Mouse (Mus musculus) stomach, embryonic 14.5 days (tissue): Measurements from ENCODE around the gene Phgr1. TPM values are rescaled to one million over a fixed set of nuclear protein-coding genes. Genes with fewer than 3 reads are reported as not detected.

ENCODE experiments used
- ATAC-seq: fragments of 200-750 bp; cut with Nextera tagmentation; 2 replicates; pipeline ENCODE4 v1.8.0; 2017; ENCODE audit warnings: low read depth, moderate TSS enrichment; ENCODE audit not compliant: insufficient number of reproducible peaks, insufficient read depth, low FRiP score
- H3K27ac ChIP-seq: fragments of 300-500 bp; sonication (generic); 2 replicates; pipeline ENCODE4 v1.5.1; 2014; ENCODE audit warnings: mild to moderate bottlenecking, low read length, moderate library complexity, mixed read lengths
- H3K27me3 ChIP-seq: fragments of 300-500 bp; sonication (generic); 2 replicates; pipeline ENCODE4 v1.6.1; 2014; ENCODE audit warnings: low read length, control low read depth, mixed read lengths; ENCODE audit not compliant: control insufficient read depth, insufficient read depth
- H3K36me3 ChIP-seq: fragments of 300-500 bp; sonication (generic); 2 replicates; pipeline ENCODE4 v1.6.1; 2014; ENCODE audit warnings: mild to moderate bottlenecking, control low read depth, low read length, moderate library complexity, mixed read lengths; ENCODE audit not compliant: control insufficient read depth, insufficient read depth
- H3K4me1 ChIP-seq: fragments of 300-500 bp; sonication (generic); 2 replicates; pipeline ENCODE4 v1.6.1; 2014; ENCODE audit warnings: low read length, control low read depth, mixed read lengths; ENCODE audit not compliant: control insufficient read depth, insufficient read depth
- H3K4me2 ChIP-seq: fragments of 300-500 bp; sonication (generic); replicated peaks from 2 replicates; pipeline ENCODE4 v1.6.1; 2014; ENCODE audit warnings: low read depth, low read length, control low read depth
- H3K4me3 ChIP-seq: fragments of 300-500 bp; sonication (generic); 2 replicates; pipeline ENCODE4 v1.5.1; 2014; ENCODE audit warnings: low read depth, low read length, control low read depth
- H3K9ac ChIP-seq: fragments of 300-500 bp; sonication (generic); replicated peaks from 2 replicates; pipeline ENCODE4 v1.6.1; 2014; ENCODE audit warnings: low read depth, mild to moderate bottlenecking, control low read depth, low read length, moderate library complexity, mixed read lengths
- H3K9me3 ChIP-seq: fragments of 300-500 bp; sonication (generic); 2 replicates; pipeline ENCODE4 v1.6.1; 2016; ENCODE audit warnings: low read depth, low read length, control low read depth; ENCODE audit not compliant: control insufficient read depth
- WGBS: fragments of 180-500 bp; shearing (Covaris S2); extraction: QIAGEN DNeasy Blood & Tissue Kit; methylation state at CpG from one replicate; pipeline ENCODE4 v1.1.7; 2014; 5-methylcytosine and 5-hydroxymethylcytosine counted together
- polyA plus RNA-seq: library from polyadenylated mRNA; unstranded; fragments of >200 nt; fragmentation: Nextera tagmentation; extraction: Ambion mirVana; gene quantifications from 2 replicates; pipeline ENCODE4 v1.2.1, GENCODE M21; 2014

The Phgr1 gene
- polyA plus RNA-seq, 1 experiment from 2014 or later = 24.8 TPM

DNA sequence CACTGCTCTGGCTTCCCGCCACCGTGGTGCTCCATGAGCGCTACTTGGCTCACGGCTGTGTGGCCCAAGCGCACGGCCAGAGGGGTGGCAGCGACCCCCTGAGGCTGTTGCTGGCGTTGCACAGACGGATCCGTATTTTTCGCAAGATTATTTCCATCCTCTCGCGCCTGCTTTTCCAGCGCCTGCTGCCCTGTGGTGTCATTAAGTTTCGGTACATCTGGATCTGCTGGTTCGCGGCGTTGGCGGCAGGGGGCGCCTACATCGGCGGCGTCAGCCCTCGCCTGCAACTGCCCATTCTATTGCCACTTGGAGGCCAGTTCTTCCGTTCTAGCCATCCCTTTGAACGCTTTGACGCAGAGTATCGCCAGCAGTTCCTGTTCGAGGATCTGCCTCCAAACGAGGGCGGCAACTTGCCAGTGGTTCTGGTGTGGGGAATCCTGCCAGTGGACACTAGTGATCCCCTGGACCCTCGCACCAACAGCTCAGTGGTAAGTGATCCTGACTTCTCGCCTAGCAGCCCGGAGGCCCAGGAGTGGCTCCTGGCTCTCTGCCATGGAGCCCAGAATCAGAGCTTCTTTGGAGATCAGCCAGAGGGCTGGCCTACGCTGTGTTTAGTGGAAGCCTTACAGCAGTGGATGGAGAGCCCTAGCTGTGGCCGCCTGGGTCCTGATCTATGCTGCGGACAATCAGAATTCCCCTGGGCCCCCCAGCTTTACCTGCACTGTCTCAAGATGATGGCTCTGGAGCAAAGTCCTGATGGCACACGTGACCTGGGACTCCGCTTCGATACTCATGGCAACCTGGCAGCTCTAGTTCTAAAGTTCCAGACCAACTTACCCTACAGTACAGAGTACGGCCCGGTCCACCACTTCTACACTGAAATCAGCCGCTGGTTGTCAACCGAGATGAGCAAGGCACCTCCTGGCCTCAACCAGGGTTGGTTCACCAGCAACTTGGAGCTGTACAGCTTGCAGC is 18.3 kb downstream of the Phgr1 start:
- Histone ChIP-seq H3K27ac (no peak overlapping the region), H3K9me3 (no peaks in the 10 kb centered on the region), H3K4me3 (no peak overlapping the region), H3K4me2 (peak overlapping the region; percentile 22), H3K9ac (no peak overlapping the region), H3K27me3 (no peaks in the 10 kb centered on the region), H3K36me3 (no peaks in the 10 kb centered on the region), H3K4me1 (no peaks in the 10 kb centered on the region; the same call in 1 of the 2 replicates)
- ATAC-seq = peak; percentile 47; the same call in 1 of the 2 replicates
- WGBS = 24% methylated on average over 44 of the region's 44 CpGs

DNA sequence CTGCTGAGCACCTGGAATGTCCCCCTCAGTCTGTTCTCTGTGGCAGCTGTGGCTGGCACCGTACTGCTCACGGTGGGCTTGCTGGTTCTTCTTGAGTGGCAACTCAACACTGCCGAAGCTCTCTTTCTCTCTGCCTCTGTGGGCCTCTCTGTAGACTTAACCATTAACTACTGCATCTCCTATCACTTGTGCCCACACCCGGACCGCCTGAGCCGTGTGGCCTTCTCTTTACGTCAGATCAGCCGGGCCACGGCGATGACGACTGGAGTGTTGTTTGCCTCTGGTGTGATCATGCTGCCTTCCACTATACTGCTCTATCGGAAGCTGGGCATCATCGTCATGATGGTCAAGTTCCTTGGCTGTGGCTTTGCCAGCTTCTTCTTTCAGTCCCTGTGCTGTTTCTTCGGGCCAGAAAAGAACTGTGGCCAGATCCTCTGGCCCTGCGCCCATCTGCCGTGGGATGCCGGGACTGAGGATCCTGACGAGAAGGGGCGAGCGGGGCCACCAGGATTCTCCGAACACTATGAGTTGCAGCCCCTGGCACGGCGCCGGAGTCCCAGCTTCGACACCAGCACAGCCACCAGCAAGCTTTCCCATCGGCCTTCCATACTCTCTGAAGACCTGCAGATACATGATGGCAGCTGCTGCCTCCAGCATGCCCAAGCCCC is 19.2 kb downstream of the Phgr1 start:
- ATAC-seq = no peak
- Histone ChIP-seq H3K9me3 (no peaks in the 10 kb centered on the region), H3K4me3 (no peak overlapping the region), H3K4me1 (no peaks in the 10 kb centered on the region; the same call in 1 of the 2 replicates), H3K36me3 (no peaks in the 10 kb centered on the region), H3K9ac (no peak overlapping the region), H3K27me3 (no peaks in the 10 kb centered on the region), H3K27ac (no peak overlapping the region), H3K4me2 (no peak overlapping the region)
- 94% methylated on average over 26 of the region's 26 CpGs for WGBS

DNA sequence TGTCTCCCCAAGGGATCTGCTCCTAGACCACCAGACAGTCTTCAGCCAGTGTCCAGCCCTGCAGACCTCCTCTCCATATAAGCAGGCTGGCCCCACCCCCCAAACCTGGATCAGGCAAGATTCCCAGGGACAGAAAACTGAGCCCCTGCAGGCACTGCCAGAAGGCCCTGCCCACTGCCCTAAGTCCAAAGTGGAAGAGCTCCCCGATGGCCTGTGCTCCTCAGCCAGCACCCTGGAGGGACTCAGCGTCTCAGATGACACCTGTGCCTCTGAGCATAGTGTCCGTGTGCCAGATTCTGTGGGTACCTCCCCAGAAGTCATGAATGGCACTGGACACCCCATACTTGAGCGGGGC is 19.7 kb downstream of the Phgr1 start:
- WGBS = 80% methylated on average over 4 of the region's 4 CpGs
- no peak overlapping the region for H3K4me2 ChIP-seq
- H3K27me3 ChIP-seq = no peaks in the 10 kb centered on the region
- no peak overlapping the region for H3K27ac ChIP-seq
- no peak for ATAC-seq
- H3K36me3 ChIP-seq = no peaks in the 10 kb centered on the region
- no peak overlapping the region for H3K9ac ChIP-seq
- H3K9me3 ChIP-seq = no peaks in the 10 kb centered on the region
- no peak overlapping the region for H3K4me3 ChIP-seq
- H3K4me1 ChIP-seq = no peaks in the 10 kb centered on the region; the same call in 1 of the 2 replicates

DNA sequence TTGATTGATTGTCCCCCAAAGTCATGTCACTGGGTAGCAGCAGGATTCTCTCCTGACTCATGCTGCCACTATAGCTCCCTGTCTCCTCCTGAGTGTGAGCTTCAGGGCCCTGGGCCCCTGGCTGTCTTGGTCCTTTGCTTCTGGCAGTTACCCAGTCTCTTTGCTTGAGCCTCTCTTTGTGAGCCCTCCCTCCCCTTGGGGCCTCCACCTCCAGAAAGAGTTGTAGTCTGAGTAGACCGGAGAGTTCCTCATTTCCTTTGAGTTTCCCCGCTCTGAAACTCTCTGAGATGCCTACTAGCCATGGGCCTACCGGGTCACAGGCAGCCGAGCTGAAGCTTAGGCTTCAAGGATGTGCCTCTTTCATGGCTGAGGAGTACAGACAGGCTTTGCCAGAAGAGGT is 21.1 kb downstream of the Phgr1 start:
- 81% methylated on average over 4 of the region's 4 CpGs for WGBS
- Histone ChIP-seq H3K36me3 (no peaks in the 10 kb centered on the region), H3K4me3 (no peak overlapping the region), H3K27ac (no peak overlapping the region), H3K4me2 (no peak overlapping the region), H3K27me3 (no peaks in the 10 kb centered on the region), H3K4me1 (no peaks in the 10 kb centered on the region; the same call in 1 of the 2 replicates), H3K9me3 (no peaks in the 10 kb centered on the region), H3K9ac (no peak overlapping the region)
- ATAC-seq = no peak

DNA sequence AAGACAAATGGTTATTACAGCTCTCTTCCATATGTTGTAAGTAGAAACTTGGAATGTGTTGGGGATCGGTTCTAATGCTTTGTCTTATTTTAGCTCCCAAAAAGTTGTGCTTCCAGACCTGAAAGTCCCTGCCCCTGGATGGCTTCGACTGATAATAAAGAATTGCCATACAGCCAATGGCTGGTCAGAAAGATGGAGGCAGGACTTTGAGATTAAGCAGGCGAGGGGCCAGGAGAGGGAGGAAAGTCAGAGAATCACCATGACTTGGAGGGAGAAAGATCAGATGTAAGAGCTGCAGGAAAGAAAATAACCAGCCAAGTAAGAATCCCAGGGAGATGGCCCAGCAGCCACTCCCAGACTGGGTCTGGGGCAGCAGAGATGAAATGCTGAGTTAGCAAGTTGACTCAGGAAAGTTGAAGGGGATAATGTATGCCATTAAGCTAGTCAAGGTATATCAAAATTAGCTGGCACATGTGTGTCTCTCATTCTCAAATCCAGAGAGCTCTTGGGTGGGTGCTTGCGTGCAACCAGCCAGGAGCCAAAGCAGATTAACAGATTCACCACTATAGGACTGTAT is 30.1 kb downstream of the Phgr1 start:
- Histone ChIP-seq H3K9ac (no peak overlapping the region), H3K9me3 (no peaks in the 10 kb centered on the region), H3K36me3 (no peaks in the 10 kb centered on the region), H3K27ac (no peak overlapping the region), H3K4me3 (no peak overlapping the region), H3K4me2 (no peak overlapping the region), H3K4me1 (no peaks in the 10 kb centered on the region), H3K27me3 (no peaks in the 10 kb centered on the region)
- WGBS = 63% methylated on average over 4 of the region's 4 CpGs
- ATAC-seq = no peak

DNA sequence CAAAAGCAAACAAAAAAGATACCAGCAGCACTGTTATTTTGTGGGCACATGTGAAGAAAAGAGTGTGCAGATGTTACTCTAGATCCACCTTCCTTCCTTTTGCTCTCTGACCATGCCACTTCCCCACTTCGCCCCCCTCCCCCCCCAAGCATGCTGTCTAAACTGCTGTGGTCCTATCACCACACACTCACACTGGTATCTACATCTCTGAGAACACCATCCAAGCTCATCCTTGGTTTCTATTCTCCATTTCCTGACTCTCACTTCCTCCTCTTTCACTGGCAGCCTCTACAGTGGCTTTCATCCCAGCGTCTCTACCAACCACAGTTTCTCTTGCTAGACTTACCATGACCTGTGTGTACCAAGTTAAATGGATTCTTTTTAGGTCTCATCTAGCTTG is 31.9 kb downstream of the Phgr1 start:
- H3K9ac ChIP-seq = no peak overlapping the region
- H3K27me3 ChIP-seq = no peaks in the 10 kb centered on the region
- no peaks in the 10 kb centered on the region for H3K36me3 ChIP-seq
- H3K4me1 ChIP-seq = no peaks in the 10 kb centered on the region
- no peak overlapping the region for H3K4me3 ChIP-seq
- WGBS = 79% methylated on average over 2 of the region's 2 CpGs
- no peak for ATAC-seq
- H3K9me3 ChIP-seq = no peaks in the 10 kb centered on the region
- H3K27ac ChIP-seq = no peak overlapping the region
- no peak overlapping the region for H3K4me2 ChIP-seq

DNA sequence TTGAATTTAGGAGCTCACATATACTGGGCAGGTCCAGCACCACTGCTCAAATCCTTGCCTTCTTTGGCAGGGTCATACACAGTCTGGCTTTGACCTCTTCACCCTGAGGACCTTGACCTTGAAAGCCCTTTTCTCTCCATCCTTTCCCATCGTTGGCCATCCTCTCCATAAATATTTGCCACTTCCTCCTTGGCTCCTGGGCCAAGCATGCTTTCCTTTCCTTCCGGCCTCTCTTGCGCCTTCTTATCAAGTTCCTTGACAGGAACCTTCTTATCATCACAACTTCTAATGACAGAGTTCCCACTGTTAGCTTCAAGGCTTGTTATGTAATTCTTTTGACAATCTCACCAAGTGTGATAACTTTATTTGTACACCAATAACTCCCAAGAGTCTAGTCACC is 32.6 kb downstream of the Phgr1 start:
- Histone ChIP-seq H3K36me3 (no peaks in the 10 kb centered on the region), H3K4me2 (no peak overlapping the region), H3K4me1 (no peaks in the 10 kb centered on the region), H3K27ac (no peak overlapping the region), H3K4me3 (no peak overlapping the region), H3K9ac (no peak overlapping the region), H3K27me3 (no peaks in the 10 kb centered on the region), H3K9me3 (no peaks in the 10 kb centered on the region)
- no peak for ATAC-seq
- 34% methylated on average over 3 of the region's 3 CpGs for WGBS

DNA sequence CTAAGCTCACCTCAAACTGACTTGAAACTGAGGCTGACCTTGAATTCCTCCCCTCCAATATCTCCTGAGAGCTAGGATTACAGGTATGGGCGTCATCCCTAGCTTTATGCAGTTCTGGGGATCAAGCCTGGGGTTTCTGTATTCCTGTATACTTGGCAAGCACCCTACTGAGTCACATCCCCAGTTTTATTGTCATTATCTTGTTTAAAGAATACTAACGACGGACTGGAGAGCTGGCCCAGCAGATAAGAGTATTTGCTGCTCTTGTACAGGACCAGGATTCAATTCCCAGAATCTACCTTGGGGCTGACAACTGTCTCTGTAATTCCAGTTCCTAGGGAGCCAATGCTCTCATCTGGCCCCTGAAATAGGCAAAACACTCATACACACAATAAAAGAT is 33.2 kb downstream of the Phgr1 start:
- no peaks in the 10 kb centered on the region for H3K4me1 ChIP-seq
- H3K27me3 ChIP-seq = no peaks in the 10 kb centered on the region
- H3K27ac ChIP-seq = no peak overlapping the region
- H3K4me2 ChIP-seq = no peak overlapping the region
- H3K9ac ChIP-seq = no peak overlapping the region
- H3K9me3 ChIP-seq = no peaks in the 10 kb centered on the region
- ATAC-seq = no peak
- H3K4me3 ChIP-seq = no peak overlapping the region
- 17% methylated on average over 3 of the region's 3 CpGs for WGBS
- no peaks in the 10 kb centered on the region for H3K36me3 ChIP-seq
